Mouse (Mus musculus) heart, embryonic 11.5 days (tissue): ENCODE results near the gene Galnt13. TPM values are rescaled to one million over a fixed set of nuclear protein-coding genes. Genes with fewer than 3 reads are reported as not detected.
A peak's percentile ranks its signal among the peaks of the same experiment; 100 is the strongest.
"Not testable (repeated sequence)": the region's sequence is repeated elsewhere in the genome, so short reads cannot be mapped to it uniquely, and the experiment has no call there.

Experiments used
- ATAC-seq: fragments of 200-750 bp; cut with Nextera tagmentation; replicated peaks from 2 replicates; pipeline ENCODE4 v1.8.0; 2017; ENCODE audit warnings: moderate library complexity; ENCODE audit not compliant: insufficient number of reproducible peaks, low FRiP score, low TSS enrichment
- H3K27ac ChIP-seq: fragments of 300-500 bp; sonication (generic); 2 replicates; pipeline ENCODE4 v1.5.1; 2014; ENCODE audit warnings: mild to moderate bottlenecking, low read depth, low read length
- H3K27me3 ChIP-seq: fragments of 300-500 bp; sonication (generic); 2 replicates; pipeline ENCODE4 v1.6.1; 2014; ENCODE audit warnings: mild to moderate bottlenecking, low read length, mixed read lengths; ENCODE audit not compliant: control insufficient read depth, insufficient read depth
- H3K36me3 ChIP-seq: fragments of 300-500 bp; sonication (generic); 2 replicates; pipeline ENCODE4 v1.6.1; 2014; ENCODE audit warnings: mild to moderate bottlenecking, low read length, moderate library complexity, mixed read lengths; ENCODE audit not compliant: control insufficient read depth, insufficient read depth
- H3K4me1 ChIP-seq: fragments of 300-500 bp; sonication (generic); 2 replicates; pipeline ENCODE4 v1.6.1; 2014; ENCODE audit warnings: low read length; ENCODE audit not compliant: control insufficient read depth, insufficient read depth
- H3K4me2 ChIP-seq: fragments of 300-500 bp; sonication (generic); 2 replicates; pipeline ENCODE4 v1.6.1; 2014; ENCODE audit warnings: mild to moderate bottlenecking, moderate library complexity
- H3K4me3 ChIP-seq: fragments of 300-500 bp; sonication (generic); 2 replicates; pipeline ENCODE4 v1.5.1; 2014; ENCODE audit warnings: low read depth, low read length
- H3K9ac ChIP-seq: fragments of 300-500 bp; sonication (generic); 2 replicates; pipeline ENCODE4 v1.6.1; 2014; ENCODE audit warnings: mild to moderate bottlenecking, low read depth, low read length, moderate library complexity
- H3K9me3 ChIP-seq: fragments of 300-500 bp; sonication (generic); replicated peaks from 2 replicates; pipeline ENCODE4 v1.6.1; 2016; ENCODE audit warnings: low read length; ENCODE audit not compliant: control insufficient read depth
- WGBS: fragments of 180-500 bp; shearing (Covaris S2); extraction: QIAGEN DNeasy Blood & Tissue Kit; methylation state at CpG from one replicate; pipeline ENCODE4 v1.1.7; 2014; ENCODE audit not compliant: insufficient replicate concordance; 5-methylcytosine and 5-hydroxymethylcytosine counted together
- polyA plus RNA-seq: library from polyadenylated mRNA; unstranded; fragments of >200 nt; fragmentation: Nextera tagmentation; extraction: Ambion mirVana; gene quantifications from 2 replicates; pipeline ENCODE4 v1.2.1, GENCODE M21; 2014

Gene Galnt13
- polyA plus RNA-seq, 1 experiment from 2014 or later, result 0.31 TPM

- H3K9me3 ChIP-seq, result not testable (repeated sequence)
- 0 out of 2 replicates have a peak, but pooled peaks have one; percentile 7 for ATAC-seq
- no CpG with 5 or more reads among the region's 5 CpGs for WGBS
These were observed 586.4 kb downstream of the Galnt13 start for GRCm38 (mm10) chr2:55022539-55022938.

GRCm38 (mm10) chr2:55034610-55035009 lies 598.5 kb downstream of the Galnt13 start:
- no peaks in the 10 kb centered on the region for H3K36me3 ChIP-seq
- H3K4me1 ChIP-seq, result no peaks in the 10 kb centered on the region
- no peaks in the 10 kb centered on the region for H3K9me3 ChIP-seq
- ATAC-seq, result no peak
- H3K9ac ChIP-seq, result no peak overlapping the region
- WGBS, result 52% methylated on average over 3 of the region's 3 CpGs
- no peak overlapping the region for H3K4me2 ChIP-seq
- H3K27ac ChIP-seq, result no peak overlapping the region
- no peak overlapping the region for H3K4me3 ChIP-seq
- no peaks in the 10 kb centered on the region for H3K27me3 ChIP-seq

More at GRCm38 (mm10) chr2:55022539-55022938, 586.4 kb downstream of the Galnt13 start:
- not testable (repeated sequence) for H3K9ac ChIP-seq, H3K27ac ChIP-seq, H3K36me3 ChIP-seq, H3K27me3 ChIP-seq, H3K4me1 ChIP-seq, H3K4me2 ChIP-seq, H3K4me3 ChIP-seq

GRCm38 (mm10) chr2:55065469-55066315 lies 629.6 kb downstream of the Galnt13 start:
- H3K4me3 ChIP-seq, result no peak overlapping the region
- WGBS, result 79% methylated on average over 7 of the region's 7 CpGs
- H3K27ac ChIP-seq, result no peak overlapping the region
- H3K36me3 ChIP-seq, result no peaks in the 10 kb centered on the region
- no peaks in the 10 kb centered on the region for H3K4me1 ChIP-seq
- no peak for ATAC-seq
- no peak overlapping the region for H3K9ac ChIP-seq
- no peak overlapping the region for H3K4me2 ChIP-seq
- H3K9me3 ChIP-seq, result no peaks in the 10 kb centered on the region
- H3K27me3 ChIP-seq, result no peaks in the 10 kb centered on the region

GRCm38 (mm10) chr2:55085580-55085979 lies 649.5 kb downstream of the Galnt13 start:
- ATAC-seq, result no peak
- Histone ChIP-seq H3K27me3 (no peaks in the 10 kb centered on the region), H3K9me3 (no peaks in the 10 kb centered on the region), H3K9ac (no peak overlapping the region), H3K27ac (no peak overlapping the region), H3K36me3 (no peaks in the 10 kb centered on the region), H3K4me1 (no peaks in the 10 kb centered on the region), H3K4me3 (no peak overlapping the region), H3K4me2 (no peak overlapping the region)
- WGBS, result 93% methylated on average over 2 of the region's 2 CpGs

- H3K4me1 ChIP-seq, result no peaks in the 10 kb centered on the region
- H3K36me3 ChIP-seq, result no peaks in the 10 kb centered on the region
- WGBS, result 93% methylated on average over 1 of the region's 1 CpGs
- no peak for ATAC-seq
- H3K27me3 ChIP-seq, result no peaks in the 10 kb centered on the region
- no peak overlapping the region for H3K27ac ChIP-seq
- no peak overlapping the region for H3K4me3 ChIP-seq
- no peaks in the 10 kb centered on the region for H3K9me3 ChIP-seq
- no peak overlapping the region for H3K4me2 ChIP-seq
- H3K9ac ChIP-seq, result no peak overlapping the region
These were observed 651.9 kb downstream of the Galnt13 start for GRCm38 (mm10) chr2:55088034-55088433.

- H3K4me3 ChIP-seq, result no peak overlapping the region
- 17% methylated on average over 3 of the region's 3 CpGs for WGBS
These were observed 654.2 kb downstream of the Galnt13 start for GRCm38 (mm10) chr2:55090332-55090731.

GRCm38 (mm10) chr2:55091495-55091894 lies 655.4 kb downstream of the Galnt13 start:
- H3K36me3 ChIP-seq, result no peaks in the 10 kb centered on the region
- no peaks in the 10 kb centered on the region for H3K4me1 ChIP-seq
- no peaks in the 10 kb centered on the region for H3K9me3 ChIP-seq
- no peak overlapping the region for H3K9ac ChIP-seq
- no peaks in the 10 kb centered on the region for H3K27me3 ChIP-seq
- H3K27ac ChIP-seq, result no peak overlapping the region
- H3K4me3 ChIP-seq, result no peak overlapping the region
- 74% methylated on average over 4 of the region's 4 CpGs for WGBS
- no peak for ATAC-seq
- no peak overlapping the region for H3K4me2 ChIP-seq

More at GRCm38 (mm10) chr2:55090332-55090731, 654.2 kb downstream of the Galnt13 start:
- no peak overlapping the region for H3K9ac ChIP-seq
- H3K4me2 ChIP-seq, result no peak overlapping the region
- H3K36me3 ChIP-seq, result no peaks in the 10 kb centered on the region
- no peaks in the 10 kb centered on the region for H3K27me3 ChIP-seq
- H3K4me1 ChIP-seq, result no peaks in the 10 kb centered on the region
- no peak for ATAC-seq
- H3K27ac ChIP-seq, result no peak overlapping the region
- H3K9me3 ChIP-seq, result no peaks in the 10 kb centered on the region

- Histone ChIP-seq H3K9me3 (no peaks in the 10 kb centered on the region), H3K4me1 (no peaks in the 10 kb centered on the region), H3K36me3 (no peaks in the 10 kb centered on the region), H3K4me3 (no peak overlapping the region), H3K27me3 (no peaks in the 10 kb centered on the region), H3K9ac (no peak overlapping the region), H3K4me2 (no peak overlapping the region), H3K27ac (no peak overlapping the region)
- no peak for ATAC-seq
- 81% methylated on average over 1 of the region's 1 CpGs for WGBS
These were observed 663.0 kb downstream of the Galnt13 start for GRCm38 (mm10) chr2:55099100-55099499.

GRCm38 (mm10) chr2:55101279-55101678 lies 665.2 kb downstream of the Galnt13 start:
- WGBS, result 62% methylated on average over 5 of the region's 5 CpGs
- H3K4me1 ChIP-seq, result no peaks in the 10 kb centered on the region
- no peak for ATAC-seq
- H3K4me2 ChIP-seq, result no peak overlapping the region
- H3K27ac ChIP-seq, result no peak overlapping the region
- H3K4me3 ChIP-seq, result no peak overlapping the region
- H3K9me3 ChIP-seq, result no peaks in the 10 kb centered on the region
- no peaks in the 10 kb centered on the region for H3K27me3 ChIP-seq
- no peaks in the 10 kb centered on the region for H3K36me3 ChIP-seq
- H3K9ac ChIP-seq, result no peak overlapping the region
